Comparison of ENCODE assay signal across 8 mouse cellular contexts in genomic region chr7:47081277-47081676, GRCm38 (mm10). TPM values are rescaled to one million over a fixed set of nuclear protein-coding genes. Genes with fewer than 3 reads are reported as not detected.
DNase-seq lines count a peak whose midpoint lies in the region; ATAC-seq and TF ChIP-seq lines count a peak whose summit lies in the region.

No protein-coding gene starts in this region.

- no peaks in the 10 kb centered on the region for H3K4me1 ChIP-seq in MEL (ENCODE audit: control insufficient read depth in 1 of 2, insufficient read depth in 2 of 2, low read length in 2 of 2)
- H3K4me1 ChIP-seq in forebrain, embryonic 14.5 days (ENCODE audit: control insufficient read depth, insufficient read depth, low read length): no peaks in the 10 kb centered on the region
- H3K4me1 ChIP-seq in hindbrain, embryonic 13.5 days (replicated peaks): no peaks in the 10 kb centered on the region

- DNase-seq in MEL (ENCODE audit: low read depth, low spot score): peak; percentile 44
- peak; percentile 78 for DNase-seq in brain, adult 2 months (ENCODE audit: low read depth, low spot score)
- peak; percentile 58 for DNase-seq in forebrain, embryonic 14.5 days (ENCODE audit: low spot score)
- peak; percentile 87 to 88 for DNase-seq in layer of hippocampus, postnatal 10 days (ENCODE audit: low spot score in 2 of 2)
- DNase-seq in right cerebral cortex, postnatal 36 days (ENCODE audit: low spot score in 2 of 2): peak; percentile 62 to 68

- peak; percentile 56; the same call in 1 of the 2 replicates for ATAC-seq in forebrain, embryonic 14.5 days
- no peak for ATAC-seq in hindbrain, embryonic 13.5 days (ENCODE audit: low FRiP score)
- ATAC-seq in megakaryocyte progenitor cell, adult 5-6 weeks (replicated peaks; ENCODE audit: poor library complexity): peak; percentile 73
- ATAC-seq in erythroblast, adult 5-6 weeks (replicated peaks; ENCODE audit: low FRiP score, poor library complexity, severe bottlenecking): no peak

- H3K79me2 ChIP-seq in MEL (ENCODE audit: control insufficient read depth, insufficient read depth, low read length, poor library complexity): no peaks in the 10 kb centered on the region

- 47% methylated on average over 6 of the region's 6 CpGs for WGBS in forebrain, embryonic 14.5 days
- 57% methylated on average over 6 of the region's 6 CpGs for WGBS in hindbrain, embryonic 13.5 days

- no peaks in the 10 kb centered on the region for H3K36me3 ChIP-seq in MEL (ENCODE audit: control insufficient read depth in 1 of 2, insufficient read depth in 2 of 2, low read length in 2 of 2)
- no peaks in the 10 kb centered on the region for H3K36me3 ChIP-seq in forebrain, embryonic 14.5 days (ENCODE audit: control insufficient read depth, insufficient read depth, low read length)
- H3K36me3 ChIP-seq in hindbrain, embryonic 13.5 days: peaks cover 85% of the 10 kb centered on the region

- no peak overlapping the region for H3K4me3 ChIP-seq in MEL (ENCODE audit: control insufficient read depth in 1 of 2, insufficient read depth in 1 of 2, low read depth in 2 of 2, low read length in 2 of 2)
- H3K4me3 ChIP-seq in forebrain, embryonic 14.5 days (ENCODE audit: low read depth, low read length): no peak overlapping the region
- H3K4me3 ChIP-seq in hindbrain, embryonic 13.5 days: no peak overlapping the region

- TF ChIP-seq CTCF in MEL (IDR thresholded peaks at IDR 0.05 in 2 of 3, conservative IDR thresholded peaks at IDR 0.05 in 1 of 3; ENCODE audit: control insufficient read depth in 1 of 3, insufficient read depth in 1 of 3, low read depth in 2 of 3, low read length in 3 of 3, poor library complexity in 1 of 3, severe bottlenecking in 1 of 3): peak; percentile 55 to 77 (median 76)

- no peak overlapping the region for H3K9ac ChIP-seq in MEL (ENCODE audit: control insufficient read depth, low read depth, low read length, poor library complexity, severe bottlenecking)
- no peak overlapping the region for H3K9ac ChIP-seq in forebrain, embryonic 14.5 days (ENCODE audit: low read length)
- 0 out of 2 replicates have a peak overlapping the region, but pooled peaks have one; percentile 31 for H3K9ac ChIP-seq in hindbrain, embryonic 13.5 days

- TF ChIP-seq EP300 in MEL (IDR thresholded peaks at IDR 0.05; ENCODE audit: low read depth in 1 of 2, low read length in 2 of 2): no peak

- H3K9me3 ChIP-seq in MEL (replicated peaks; ENCODE audit: insufficient read depth, low read length): no peaks in the 10 kb centered on the region
- H3K9me3 ChIP-seq in forebrain, embryonic 14.5 days (replicated peaks; ENCODE audit: control insufficient read depth, low read length): no peaks in the 10 kb centered on the region
- H3K9me3 ChIP-seq in hindbrain, embryonic 13.5 days: no peaks in the 10 kb centered on the region

- no peak overlapping the region for H3K27ac ChIP-seq in MEL (ENCODE audit: control insufficient read depth, low read depth, low read length)
- H3K27ac ChIP-seq in forebrain, embryonic 14.5 days (ENCODE audit: low read depth, low read length): no peak overlapping the region
- H3K27ac ChIP-seq in hindbrain, embryonic 13.5 days: no peak overlapping the region

- TF ChIP-seq RAD21 in MEL (IDR thresholded peaks at IDR 0.05; ENCODE audit: low read depth, low read length): peak; percentile 63

- H3K4me2 ChIP-seq in forebrain, embryonic 14.5 days (ENCODE audit: low read length): no peak overlapping the region
- H3K4me2 ChIP-seq in hindbrain, embryonic 13.5 days: no peak overlapping the region

- TF ChIP-seq POLR2A in MEL (IDR thresholded peaks at IDR 0.05; ENCODE audit: control insufficient read depth in 1 of 2, insufficient read depth in 1 of 2, low read depth in 1 of 2, low read length in 2 of 2, poor library complexity in 1 of 2): no peak

- no peaks in the 10 kb centered on the region for H3K27me3 ChIP-seq in MEL (ENCODE audit: control insufficient read depth in 1 of 2, insufficient read depth in 2 of 2, low read length in 2 of 2)
- H3K27me3 ChIP-seq in forebrain, embryonic 14.5 days (replicated peaks; ENCODE audit: control insufficient read depth, insufficient read depth, low read length): no peaks in the 10 kb centered on the region
- no peaks in the 10 kb centered on the region for H3K27me3 ChIP-seq in hindbrain, embryonic 13.5 days

TF ChIP-seq in MEL, 35 proteins besides CTCF, POLR2A, EP300 and RAD21:
- no peak for TF ChIP-seq ZNF384 (IDR thresholded peaks at IDR 0.05; ENCODE audit: low read depth, low read length)
- peak; percentile 52 for TF ChIP-seq ZC3H11A (IDR thresholded peaks at IDR 0.05; ENCODE audit: low read depth, low read length)
- peak; percentile 87 for TF ChIP-seq SMC3 (IDR thresholded peaks at IDR 0.05; ENCODE audit: low read depth, low read length)

RNA-seq across cellular contexts. Expression of gene Tmem86a, which starts 30.9 kb away (rescaled TPM):
- 0.23 and 0.27 TPM in 2 replicates for total RNA-seq in MEL (2012; rRNA removed)
- polyA plus RNA-seq in MEL (2012; ENCODE audit: insufficient read depth in 1 of 2, insufficient read length in 2 of 2, low read depth in 1 of 2, low replicate concordance in 2 of 2, missing spikeins in 1 of 2): under 1 TPM in 1 of 2 experiments, not detected in 1; 0.54 TPM
- 22.0 and 24.1 TPM in 2 replicates for polyA plus RNA-seq in forebrain, embryonic 14.5 days (2014; fragmentation: Nextera tagmentation; extraction: Ambion mirVana)
- polyA plus RNA-seq in hindbrain, embryonic 13.5 days (2015; fragmentation: Nextera tagmentation; extraction: Ambion mirVana): 24.4 and 27.1 TPM in 2 replicates
- total RNA-seq in layer of hippocampus, postnatal 10 days (2021): 10 to 100 TPM; 14.7 to 15.5 TPM
- 2.3 and 4.0 TPM in 2 replicates for total RNA-seq in megakaryocyte progenitor cell, adult 5-6 weeks (2015)
- total RNA-seq in megakaryocyte progenitor cell, adult 5-6 weeks (2017): 1.4 and 2.2 TPM in 2 replicates
- total RNA-seq in erythroblast, adult 5-6 weeks (2015; ENCODE audit: low replicate concordance): 3.3 and 10.0 TPM in 2 replicates
- total RNA-seq in erythroblast, adult 5-6 weeks (2017; ENCODE audit: low replicate concordance): 2.9 and 3.5 TPM in 2 replicates

RNA-seq across cellular contexts. Expression of gene Ptpn5, which starts 52.2 kb away (rescaled TPM):
- total RNA-seq in MEL (2012; rRNA removed): not detected in 2 replicates
- under 1 TPM in 1 of 2 experiments, not detected in 1; 0.03 TPM for polyA plus RNA-seq in MEL (2012; ENCODE audit: insufficient read depth in 1 of 2, insufficient read length in 2 of 2, low read depth in 1 of 2, low replicate concordance in 2 of 2, missing spikeins in 1 of 2)
- 53.4 and 65.6 TPM in 2 replicates for polyA plus RNA-seq in forebrain, embryonic 14.5 days (2014; fragmentation: Nextera tagmentation; extraction: Ambion mirVana)
- 112 and 120 TPM in 2 replicates for polyA plus RNA-seq in hindbrain, embryonic 13.5 days (2015; fragmentation: Nextera tagmentation; extraction: Ambion mirVana)
- 100 to 1,000 TPM; 121 to 129 TPM for total RNA-seq in layer of hippocampus, postnatal 10 days (2021)
- not detected in 2 replicates for total RNA-seq in megakaryocyte progenitor cell, adult 5-6 weeks (2015)
- total RNA-seq in megakaryocyte progenitor cell, adult 5-6 weeks (2017): not detected in 2 replicates
- total RNA-seq in erythroblast, adult 5-6 weeks (2015; ENCODE audit: low replicate concordance): not detected in 2 replicates
- total RNA-seq in erythroblast, adult 5-6 weeks (2017; ENCODE audit: low replicate concordance): not detected in 2 replicates

Comparison
In these comparisons a context has a peak if more than half of its experiments do, and no peak if none do; other contexts are left out.
1. ATAC-seq: peak in forebrain, embryonic 14.5 days (single experiment) and megakaryocyte progenitor cell, adult 5-6 weeks (single experiment); none in hindbrain, embryonic 13.5 days (single experiment) and erythroblast, adult 5-6 weeks (single experiment).
2. RNA of gene Ptpn5, which starts 52.2 kb away (total RNA-seq): 121 to 129 TPM in layer of hippocampus, postnatal 10 days; not detected in MEL, not detected in megakaryocyte progenitor cell, adult 5-6 weeks and not detected in erythroblast, adult 5-6 weeks; every median in the first group is over 100 times any median in the second.
3. Peak in every context shown above with its lines, with median percentiles within 50 percentile points of each other: DNase-seq.